Comparison of ENCODE assay signal across 8 mouse cellular contexts in the genomic region with DNA sequence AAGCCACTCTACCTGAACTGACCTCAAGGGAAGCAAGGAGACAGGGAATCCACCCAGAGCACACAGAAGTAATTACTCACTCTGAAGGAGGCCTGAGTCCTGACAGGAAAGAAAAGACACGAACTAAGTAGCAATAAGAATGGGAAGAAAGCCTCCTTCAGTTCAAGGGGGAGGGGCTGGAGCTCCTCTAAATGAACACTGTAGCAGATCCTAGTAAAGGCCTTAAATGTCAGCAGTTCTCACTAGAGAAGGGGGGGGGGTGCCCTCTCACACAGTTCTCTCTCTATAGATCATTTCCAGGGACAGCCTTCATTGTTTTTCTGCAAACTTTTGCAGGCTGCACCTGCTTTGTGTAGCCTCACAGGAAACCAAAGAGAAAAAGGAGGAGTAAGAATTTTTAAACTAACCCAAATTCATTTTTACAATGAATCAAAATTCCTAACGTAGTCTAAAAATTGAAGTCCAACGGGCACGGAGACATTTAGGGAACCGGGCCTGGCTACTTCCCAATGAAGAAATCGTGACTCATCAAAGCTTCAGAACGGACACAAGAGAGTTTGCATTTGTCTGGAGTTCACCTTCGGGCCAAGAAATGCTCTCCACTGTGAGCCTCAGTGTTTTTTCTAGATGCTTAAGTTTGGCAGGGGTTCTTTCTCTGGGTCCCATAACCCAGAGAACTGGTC. TPM values are rescaled to one million over a fixed set of nuclear protein-coding genes. Genes with fewer than 3 reads are reported as not detected.
DNase-seq lines count a peak whose midpoint lies in the region; ATAC-seq lines count a peak whose summit lies in the region.

No protein-coding gene starts in this region.

- intact Hi-C loops in heart, postnatal 36 days (cut with DNase I) = no loop called here

- peaks cover 54% of the 10 kb centered on the region for H3K27me3 ChIP-seq in liver, embryonic 12.5 days (replicated peaks)
- 0 out of 2 replicates have a peak, but pooled peaks cover 7% of the 10 kb centered on the region for H3K27me3 ChIP-seq in stomach, embryonic 15.5 days (replicated peaks)

- ATAC-seq in liver, embryonic 12.5 days = no peak
- no peak for ATAC-seq in stomach, embryonic 15.5 days (ENCODE audit: insufficient read depth, low FRiP score, low read depth)

- peaks cover 12% of the 10 kb centered on the region; the same call in 1 of the 2 replicates for H3K4me1 ChIP-seq in liver, embryonic 12.5 days
- H3K4me1 ChIP-seq in stomach, embryonic 15.5 days = peaks cover 9% of the 10 kb centered on the region; the same call in 1 of the 2 replicates

- no peak overlapping the region for H3K27ac ChIP-seq in liver, embryonic 12.5 days
- H3K27ac ChIP-seq in stomach, embryonic 15.5 days = no peak overlapping the region

- H3K9ac ChIP-seq in liver, embryonic 12.5 days = no peak overlapping the region
- H3K9ac ChIP-seq in stomach, embryonic 15.5 days = no peak overlapping the region

- peak; percentile 30 to 54 for DNase-seq in kidney, adult 8-10 months
- no peak for DNase-seq in kidney, adult 11 months
- DNase-seq in brain, adult 2 months (ENCODE audit: low read depth, low spot score) = peak; percentile 14
- DNase-seq in heart, postnatal 36 days = peak; percentile 35 to 45
- no peak for DNase-seq in right cerebral cortex, postnatal 10 days (ENCODE audit: low spot score in 2 of 2)
- DNase-seq in yolk sac, embryonic 10.5 days (ENCODE audit: low spot score) = no peak

- peak overlapping the region; percentile 76 for H3K4me2 ChIP-seq in liver, embryonic 12.5 days
- peak overlapping the region; percentile 94; the same call in 1 of the 2 replicates for H3K4me2 ChIP-seq in stomach, embryonic 15.5 days

- no peak overlapping the region for H3K4me3 ChIP-seq in liver, embryonic 12.5 days
- no peak overlapping the region for H3K4me3 ChIP-seq in stomach, embryonic 15.5 days (replicated peaks)

- H3K9me3 ChIP-seq in liver, embryonic 12.5 days (replicated peaks) = no peaks in the 10 kb centered on the region
- H3K9me3 ChIP-seq in stomach, embryonic 15.5 days = no peaks in the 10 kb centered on the region

- WGBS in liver, embryonic 12.5 days (ENCODE audit: insufficient replicate concordance) = 30% methylated on average over 8 of the region's 8 CpGs
- WGBS in stomach, embryonic 15.5 days = 28% methylated on average over 8 of the region's 8 CpGs

- no peaks in the 10 kb centered on the region for H3K36me3 ChIP-seq in liver, embryonic 12.5 days
- no peaks in the 10 kb centered on the region for H3K36me3 ChIP-seq in stomach, embryonic 15.5 days

RNA-seq across cellular contexts. Expression of gene Glis3, which starts 2.7 kb away (rescaled TPM):
- 1 to 10 TPM; 1.6 to 1.9 TPM for total RNA-seq in heart, postnatal 36 days (2021)
- polyA plus RNA-seq in liver, embryonic 12.5 days (2016; fragmentation: Nextera tagmentation; extraction: Ambion mirVana) = 0.39 and 0.44 TPM in 2 replicates
- 2.9 and 4.4 TPM in 2 replicates for polyA plus RNA-seq in stomach, embryonic 15.5 days (2015; fragmentation: Nextera tagmentation; extraction: Ambion mirVana)

Comparison
In these comparisons a context has a peak if more than half of its experiments do, and no peak if none do; other contexts are left out.
1. DNase-seq: peak in kidney, adult 8-10 months (2 of 2), brain, adult 2 months (single experiment) and heart, postnatal 36 days (2 of 2); none in kidney, adult 11 months (single experiment), right cerebral cortex, postnatal 10 days (0 of 2) and yolk sac, embryonic 10.5 days (single experiment).